ENCODE assay signal across 7 mouse cellular contexts in the genomic region with DNA sequence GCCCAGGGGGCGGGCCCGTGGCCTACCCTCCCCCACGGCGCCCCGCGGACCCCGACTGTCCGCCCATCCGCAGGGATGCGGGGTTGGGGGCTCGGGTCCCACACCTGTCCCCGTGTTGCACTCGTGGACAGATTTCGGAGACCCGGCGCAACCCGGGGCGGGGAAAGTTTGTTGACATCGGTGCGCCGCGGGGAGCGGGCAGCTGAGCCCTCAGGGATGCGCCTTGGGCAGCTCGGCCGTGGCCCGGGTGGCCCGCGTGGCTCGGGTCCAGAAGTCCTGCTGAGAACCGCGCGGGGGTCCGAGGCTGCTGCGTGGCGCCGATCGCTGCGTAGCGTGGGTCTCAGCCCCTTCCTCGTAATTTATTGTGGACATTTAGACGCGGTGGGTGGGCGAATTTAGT. TPM values are rescaled to one million over a fixed set of nuclear protein-coding genes. Genes with fewer than 3 reads are reported as not detected.
DNase-seq lines count a peak whose midpoint lies in the region; ATAC-seq and TF ChIP-seq lines count a peak whose summit lies in the region.

No protein-coding gene starts in this region.

- no peak for TF ChIP-seq CTCF in lung, adult 2 months (IDR thresholded peaks at IDR 0.05; ENCODE audit: insufficient read depth, low read length)
- no peak for TF ChIP-seq CTCF in brain, embryonic 14.5 days (IDR thresholded peaks at IDR 0.05; ENCODE audit: borderline replicate concordance, extremely low read depth, insufficient read depth, insufficient read length)

- no peak for TF ChIP-seq POLR2A in lung, adult 2 months (IDR thresholded peaks at IDR 0.05; ENCODE audit: borderline replicate concordance, extremely low read depth, low read depth, low read length)
- TF ChIP-seq POLR2A in brain, embryonic 14.5 days (IDR thresholded peaks at IDR 0.05; ENCODE audit: borderline replicate concordance, extremely low read depth, insufficient read depth, insufficient read length, poor library complexity, severe bottlenecking), result no peak

- H3K9ac ChIP-seq in midbrain, embryonic 13.5 days (replicated peaks), result peak overlapping the region; percentile 69

- peak overlapping the region; percentile 67 for H3K4me3 ChIP-seq in lung, adult 2 months (replicated peaks; ENCODE audit: extremely low read depth, low read depth, low read length)
- H3K4me3 ChIP-seq in midbrain, embryonic 13.5 days (replicated peaks), result peak overlapping the region; percentile 67

- H3K9me3 ChIP-seq in midbrain, embryonic 13.5 days, result no peaks in the 10 kb centered on the region

- no peaks in the 10 kb centered on the region for H3K36me3 ChIP-seq in midbrain, embryonic 13.5 days

- DNase-seq in lung, adult 2 months, result no peak
- no peak for DNase-seq in lung, postnatal 4 days
- DNase-seq in brain, embryonic 14.5 days (ENCODE audit: low read depth), result peak; percentile 21
- DNase-seq in gastrocnemius, adult 8-10 months (ENCODE audit: low spot score in 2 of 2), result peak; percentile 4 to 30
- peak; percentile 76 for DNase-seq in kidney, postnatal 10 days

- peak overlapping the region; percentile 86 for H3K4me2 ChIP-seq in midbrain, embryonic 13.5 days (replicated peaks)

- no peak overlapping the region for H3K27ac ChIP-seq in midbrain, embryonic 13.5 days

- peaks cover 30% of the 10 kb centered on the region for H3K27me3 ChIP-seq in midbrain, embryonic 13.5 days

- H3K4me1 ChIP-seq in lung, adult 2 months (ENCODE audit: control insufficient read depth, insufficient read depth, low read length), result no peaks in the 10 kb centered on the region; the same call in none of the 2 replicates
- peaks cover 13% of the 10 kb centered on the region for H3K4me1 ChIP-seq in midbrain, embryonic 13.5 days (replicated peaks)

- under 1% methylated on average over 44 of the region's 44 CpGs for WGBS in lung, adult 2 months
- WGBS in midbrain, embryonic 13.5 days, result 1% methylated on average over 42 of the region's 44 CpGs

- no peak for ATAC-seq in midbrain, embryonic 13.5 days
- no peak for ATAC-seq in erythroid progenitor cell, adult 5-6 weeks (replicated peaks; ENCODE audit: low FRiP score, poor library complexity, severe bottlenecking)

RNA-seq across cellular contexts. Expression of gene Hivep3, which starts 0.4 kb away (rescaled TPM):
- 15.0 and 23.1 TPM in 2 replicates for polyA plus RNA-seq in lung, adult 2 months (2012; rRNA removed)
- polyA plus RNA-seq in brain, embryonic 14.5 days (2012; rRNA removed), result 14.1 and 14.8 TPM in 2 replicates
- total RNA-seq in gastrocnemius, adult 8-10 months (2022), result 1 to 10 TPM; 2.9 to 4.5 (median 3.9) TPM
- polyA plus RNA-seq in midbrain, embryonic 13.5 days (2015; fragmentation: Nextera tagmentation; extraction: Ambion mirVana), result 9.5 and 10.5 TPM in 2 replicates
- total RNA-seq in erythroid progenitor cell, adult 5-6 weeks (2015; ENCODE audit: low replicate concordance), result 2.1 and 2.2 TPM in 2 replicates
- 0.15 TPM in 1 of 2 replicates, not detected in the other for total RNA-seq in erythroid progenitor cell, adult 5-6 weeks (2017; ENCODE audit: low replicate concordance)

Comparison
In these comparisons a context has a peak if more than half of its experiments do, and no peak if none do; other contexts are left out.
1. DNase-seq: peak in brain, embryonic 14.5 days (single experiment), gastrocnemius, adult 8-10 months (2 of 2) and kidney, postnatal 10 days (single experiment); none in lung, adult 2 months (single experiment) and lung, postnatal 4 days (0 of 2).